Comparison of ENCODE assay signal across 8 mouse cellular contexts in the genomic region with DNA sequence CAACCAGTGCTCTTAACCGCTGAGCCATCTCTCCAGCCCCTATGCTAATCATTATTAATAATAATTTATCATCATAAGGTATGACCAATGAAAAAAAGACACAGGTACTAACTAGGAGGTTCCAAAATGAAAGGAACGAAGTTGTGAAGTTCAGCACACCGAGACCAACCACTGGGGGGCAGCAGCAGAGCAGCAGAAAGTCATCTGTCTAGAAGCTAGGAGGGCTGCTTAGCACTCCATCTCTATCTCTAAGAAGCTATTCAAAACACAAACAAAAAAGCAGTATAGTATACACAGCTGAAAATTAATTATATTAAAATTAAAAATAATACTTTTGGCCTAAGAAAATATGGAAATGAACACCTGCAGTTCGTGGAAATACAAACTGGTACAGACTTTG. TPM values are rescaled to one million over a fixed set of nuclear protein-coding genes. Genes with fewer than 3 reads are reported as not detected.
DNase-seq lines count a peak whose midpoint lies in the region; ATAC-seq and TF ChIP-seq lines count a peak whose summit lies in the region.

No protein-coding gene starts in this region.

- 53% methylated on average over 4 of the region's 4 CpGs for WGBS in heart, embryonic 13.5 days
- 41% methylated on average over 4 of the region's 4 CpGs for WGBS in liver, embryonic 16.5 days (ENCODE audit: insufficient replicate concordance)

- H3K27me3 ChIP-seq in heart, embryonic 13.5 days (replicated peaks) = no peaks in the 10 kb centered on the region
- no peaks in the 10 kb centered on the region for H3K27me3 ChIP-seq in liver, embryonic 16.5 days (ENCODE audit: control insufficient read depth, insufficient read depth, low read depth, low read length)

- H3K4me2 ChIP-seq in heart, embryonic 13.5 days = no peak overlapping the region
- no peak overlapping the region for H3K4me2 ChIP-seq in liver, embryonic 16.5 days (ENCODE audit: low read depth, low read length)

- peak; percentile 91 for TF ChIP-seq CTCF in cortical plate, adult 2 months (IDR thresholded peaks at IDR 0.05; ENCODE audit: extremely low read depth, insufficient read depth, low read length)

- H3K9me3 ChIP-seq in heart, embryonic 13.5 days = no peaks in the 10 kb centered on the region
- no peaks in the 10 kb centered on the region for H3K9me3 ChIP-seq in liver, embryonic 16.5 days (replicated peaks; ENCODE audit: control insufficient read depth, low read length)

- no peak overlapping the region for H3K4me3 ChIP-seq in cortical plate, adult 2 months (ENCODE audit: insufficient read depth, low read length)
- no peak overlapping the region for H3K4me3 ChIP-seq in heart, embryonic 13.5 days
- H3K4me3 ChIP-seq in liver, embryonic 16.5 days (ENCODE audit: low read depth, low read length) = no peak overlapping the region

- no peak overlapping the region for H3K27ac ChIP-seq in cortical plate, adult 2 months (ENCODE audit: insufficient read depth, low read length)
- H3K27ac ChIP-seq in heart, embryonic 13.5 days (replicated peaks) = peak overlapping the region; percentile 50; the same call in 1 of the 2 replicates
- no peak overlapping the region for H3K27ac ChIP-seq in liver, embryonic 16.5 days (ENCODE audit: low read length)

- peaks cover 88% of the 10 kb centered on the region for H3K36me3 ChIP-seq in heart, embryonic 13.5 days
- H3K36me3 ChIP-seq in liver, embryonic 16.5 days (ENCODE audit: control insufficient read depth, insufficient read depth) = peaks cover 73% of the 10 kb centered on the region

- DNase-seq in CD4-positive, CD25-positive, alpha-beta regulatory T cell, adult 2 months (ENCODE audit: low read depth, low spot score) = peak; percentile 89
- DNase-seq in ZHBTc4 (ENCODE audit: low read depth, low spot score) = peak; percentile 74
- peak; percentile 92 for DNase-seq in kidney, postnatal 4 days
- DNase-seq in retina, postnatal 1 day = peak; percentile 69
- peak; percentile 74 to 77 for DNase-seq in thymus, postnatal 36 days

- ATAC-seq in heart, embryonic 13.5 days (ENCODE audit: extremely low read depth, insufficient number of reproducible peaks, low FRiP score, low TSS enrichment) = no peak
- ATAC-seq in liver, embryonic 16.5 days (ENCODE audit: low read depth) = peak; percentile 44; the same call in 1 of the 2 replicates

- no peak overlapping the region for H3K9ac ChIP-seq in heart, embryonic 13.5 days
- H3K9ac ChIP-seq in liver, embryonic 16.5 days (ENCODE audit: low read depth, low read length) = no peak overlapping the region

- no peak for TF ChIP-seq POLR2A in cortical plate, adult 2 months (IDR thresholded peaks at IDR 0.05; ENCODE audit: extremely low read depth, insufficient read depth, low read length)

- H3K4me1 ChIP-seq in cortical plate, adult 2 months (ENCODE audit: control insufficient read depth, insufficient read depth, low read length) = no peaks in the 10 kb centered on the region
- peaks cover 30% of the 10 kb centered on the region for H3K4me1 ChIP-seq in heart, embryonic 13.5 days
- H3K4me1 ChIP-seq in liver, embryonic 16.5 days (ENCODE audit: control insufficient read depth, low read depth, low read length) = no peaks in the 10 kb centered on the region; the same call in 1 of the 2 replicates

RNA-seq across cellular contexts. Expression of gene Clic4, which starts 53.0 kb away (rescaled TPM):
- polyA plus RNA-seq in cortical plate, adult 2 months (2012; rRNA removed) = 54.0 and 65.8 TPM in 2 replicates
- polyA plus RNA-seq in heart, embryonic 13.5 days (2015; fragmentation: Nextera tagmentation; extraction: Ambion mirVana) = 202 and 213 TPM in 2 replicates
- polyA plus RNA-seq in liver, embryonic 16.5 days (2015; fragmentation: Nextera tagmentation; extraction: Ambion mirVana) = 109 and 110 TPM in 2 replicates
